In genomic region chr13:38037811-38038210, GRCm38 (mm10) we compare ENCODE assay signal across 8 mouse cellular contexts. TPM values are rescaled to one million over a fixed set of nuclear protein-coding genes. Genes with fewer than 3 reads are reported as not detected.
DNase-seq lines count a peak whose midpoint lies in the region; ATAC-seq and TF ChIP-seq lines count a peak whose summit lies in the region.

No protein-coding gene starts in this region.

- H3K4me1 ChIP-seq in testis, adult 2 months (ENCODE audit: control insufficient read depth, insufficient read depth, low read length) = peaks cover 4% of the 10 kb centered on the region
- peaks cover 20% of the 10 kb centered on the region for H3K4me1 ChIP-seq in hindbrain, embryonic 10.5 days (replicated peaks)
- peaks cover 32% of the 10 kb centered on the region for H3K4me1 ChIP-seq in liver, embryonic 12.5 days
- peaks cover 7% of the 10 kb centered on the region for H3K4me1 ChIP-seq in olfactory bulb, adult 2 months (ENCODE audit: control insufficient read depth, insufficient read depth, low read length)

- no peak for TF ChIP-seq POLR2A in testis, adult 2 months (IDR thresholded peaks at IDR 0.05; ENCODE audit: control insufficient read depth, low read depth, low read length)
- TF ChIP-seq POLR2A in olfactory bulb, adult 2 months (IDR thresholded peaks at IDR 0.05; ENCODE audit: insufficient read depth, low read depth, low read length) = no peak

- H3K36me3 ChIP-seq in testis, adult 2 months (ENCODE audit: control insufficient read depth, insufficient read depth, low read length) = no peaks in the 10 kb centered on the region
- peaks cover 35% of the 10 kb centered on the region for H3K36me3 ChIP-seq in hindbrain, embryonic 10.5 days
- peaks cover 43% of the 10 kb centered on the region for H3K36me3 ChIP-seq in liver, embryonic 12.5 days

- peak overlapping the region; percentile 96 for H3K4me2 ChIP-seq in liver, embryonic 12.5 days

- TF ChIP-seq CTCF in testis, adult 2 months (IDR thresholded peaks at IDR 0.05; ENCODE audit: control insufficient read depth, insufficient read depth, insufficient replicate concordance, low read depth, low read length) = no peak
- TF ChIP-seq CTCF in olfactory bulb, adult 2 months (IDR thresholded peaks at IDR 0.05; ENCODE audit: insufficient read depth, low read depth, low read length) = no peak

- no peak for ATAC-seq in liver, embryonic 12.5 days
- ATAC-seq in frontal cortex, adult (ENCODE audit: low TSS enrichment) = no peak

- no peak for DNase-seq in testis, postnatal 10 days (ENCODE audit: low spot score)
- peak; percentile 10 for DNase-seq in c-Kit-positive CD71-positive TER-119-negative erythroid progenitor cells, embryonic 14.5 days (ENCODE audit: low read depth)
- DNase-seq in hindbrain, embryonic 10.5 days (ENCODE audit: low spot score) = no peak
- DNase-seq in right cerebral cortex, adult 18-20 months = no peak

- no peak overlapping the region; the same call in 1 of the 2 replicates for H3K27ac ChIP-seq in testis, adult 2 months (ENCODE audit: control insufficient read depth, insufficient read depth, low read depth, low read length)
- peak overlapping the region; percentile 89 for H3K27ac ChIP-seq in hindbrain, embryonic 10.5 days
- peak overlapping the region; percentile 85 for H3K27ac ChIP-seq in liver, embryonic 12.5 days
- H3K27ac ChIP-seq in olfactory bulb, adult 2 months (ENCODE audit: insufficient read depth, low read depth, low read length) = no peak overlapping the region

- H3K4me3 ChIP-seq in testis, adult 2 months (ENCODE audit: control insufficient read depth, low read depth, low read length) = peak overlapping the region; percentile 93
- peak overlapping the region; percentile 95 for H3K4me3 ChIP-seq in hindbrain, embryonic 10.5 days
- peak overlapping the region; percentile 97 for H3K4me3 ChIP-seq in liver, embryonic 12.5 days
- H3K4me3 ChIP-seq in olfactory bulb, adult 2 months (ENCODE audit: insufficient read depth, low read depth, low read length) = peak overlapping the region; percentile 91

- peak overlapping the region; percentile 96 for H3K9ac ChIP-seq in liver, embryonic 12.5 days

- H3K9me3 ChIP-seq in hindbrain, embryonic 10.5 days = no peaks in the 10 kb centered on the region
- H3K9me3 ChIP-seq in liver, embryonic 12.5 days (replicated peaks) = no peaks in the 10 kb centered on the region

- no peaks in the 10 kb centered on the region for H3K27me3 ChIP-seq in testis, adult 2 months (ENCODE audit: control insufficient read depth, insufficient read depth, low read length)
- H3K27me3 ChIP-seq in hindbrain, embryonic 10.5 days (ENCODE audit: insufficient read depth, poor library complexity, severe bottlenecking) = no peaks in the 10 kb centered on the region
- no peaks in the 10 kb centered on the region for H3K27me3 ChIP-seq in liver, embryonic 12.5 days (replicated peaks)

- 59% methylated on average over 12 of the region's 12 CpGs for WGBS in hindbrain, embryonic 10.5 days
- 16% methylated on average over 12 of the region's 12 CpGs for WGBS in liver, embryonic 12.5 days (ENCODE audit: insufficient replicate concordance)
- WGBS in olfactory bulb, adult 2 months = 41% methylated on average over 12 of the region's 12 CpGs

RNA-seq across cellular contexts. Expression of gene Cage1, which starts 0.9 kb away (rescaled TPM):
- polyA plus RNA-seq in testis, adult 2 months (2012; rRNA removed) = 50.2 and 52.9 TPM in 2 replicates
- polyA plus RNA-seq in hindbrain, embryonic 10.5 days (2016; fragmentation: Nextera tagmentation; extraction: Ambion mirVana) = 0.71 and 0.75 TPM in 2 replicates
- 0.80 and 0.88 TPM in 2 replicates for polyA plus RNA-seq in liver, embryonic 12.5 days (2016; fragmentation: Nextera tagmentation; extraction: Ambion mirVana)
- not detected in 2 replicates for polyA plus RNA-seq in olfactory bulb, adult 2 months (2012; ENCODE audit: insufficient read depth, insufficient read length, low replicate concordance, missing spikeins)

RNA-seq across cellular contexts. Expression of gene Riok1, which starts 1.0 kb away (rescaled TPM):
- polyA plus RNA-seq in testis, adult 2 months (2012; rRNA removed) = 9.9 and 11.8 TPM in 2 replicates
- 46.7 and 50.7 TPM in 2 replicates for polyA plus RNA-seq in hindbrain, embryonic 10.5 days (2016; fragmentation: Nextera tagmentation; extraction: Ambion mirVana)
- 33.9 TPM in 2 replicates for polyA plus RNA-seq in liver, embryonic 12.5 days (2016; fragmentation: Nextera tagmentation; extraction: Ambion mirVana)
- not detected in 2 replicates for polyA plus RNA-seq in olfactory bulb, adult 2 months (2012; ENCODE audit: insufficient read depth, insufficient read length, low replicate concordance, missing spikeins)

RNA-seq across cellular contexts. Expression of gene Ssr1, which starts 43.8 kb away (rescaled TPM):
- 13.2 and 17.7 TPM in 2 replicates for polyA plus RNA-seq in testis, adult 2 months (2012; rRNA removed)
- 83.6 and 103 TPM in 2 replicates for polyA plus RNA-seq in hindbrain, embryonic 10.5 days (2016; fragmentation: Nextera tagmentation; extraction: Ambion mirVana)
- 103 and 107 TPM in 2 replicates for polyA plus RNA-seq in liver, embryonic 12.5 days (2016; fragmentation: Nextera tagmentation; extraction: Ambion mirVana)
- polyA plus RNA-seq in olfactory bulb, adult 2 months (2012; ENCODE audit: insufficient read depth, insufficient read length, low replicate concordance, missing spikeins) = 114 and 188 TPM in 2 replicates

Comparison
In these comparisons a context has a peak if more than half of its experiments do, and no peak if none do; other contexts are left out.
1. H3K27ac ChIP-seq: peak in hindbrain, embryonic 10.5 days (single experiment) and liver, embryonic 12.5 days (single experiment); none in testis, adult 2 months (single experiment) and olfactory bulb, adult 2 months (single experiment).
2. RNA of gene Cage1, which starts 0.9 kb away (polyA plus RNA-seq): 50.2 to 52.9 TPM in testis, adult 2 months; 0.80 to 0.88 TPM in liver, embryonic 12.5 days, 0.71 to 0.75 TPM in hindbrain, embryonic 10.5 days and not detected in olfactory bulb, adult 2 months; every median in the first group is over 10 times any median in the second.
3. RNA of gene Riok1, which starts 1.0 kb away (polyA plus RNA-seq): 46.7 to 50.7 TPM in hindbrain, embryonic 10.5 days, 33.9 TPM in liver, embryonic 12.5 days and 9.9 to 11.8 TPM in testis, adult 2 months; not detected in olfactory bulb, adult 2 months; every median in the first group is over 10 times any median in the second.
4. Peak in every context shown above with its lines, with median percentiles within 50 percentile points of each other: H3K4me3 ChIP-seq.